Mouse (Mus musculus) T-helper 1 cell (primary cell): ENCODE results near the gene Fli1.

Source experiments
- in situ Hi-C: fragments of 300-600 bp; cut with MboI, MseI; formaldehyde crosslinking; loops from one replicate; pipeline ENCODE4 v1.15.1; 2025; ENCODE audit warnings: high pct_unique_total_duplicates

Gene Fli1

GRCm38 (mm10) chr9:32412836-32413580 lies 129.7 kb downstream of the Fli1 start:
- in situ Hi-C loops, result no loop called here

GRCm38 (mm10) chr9:32411507-32411906 lies 131.2 kb downstream of the Fli1 start:
- in situ Hi-C loops, result no loop called here

DNA sequence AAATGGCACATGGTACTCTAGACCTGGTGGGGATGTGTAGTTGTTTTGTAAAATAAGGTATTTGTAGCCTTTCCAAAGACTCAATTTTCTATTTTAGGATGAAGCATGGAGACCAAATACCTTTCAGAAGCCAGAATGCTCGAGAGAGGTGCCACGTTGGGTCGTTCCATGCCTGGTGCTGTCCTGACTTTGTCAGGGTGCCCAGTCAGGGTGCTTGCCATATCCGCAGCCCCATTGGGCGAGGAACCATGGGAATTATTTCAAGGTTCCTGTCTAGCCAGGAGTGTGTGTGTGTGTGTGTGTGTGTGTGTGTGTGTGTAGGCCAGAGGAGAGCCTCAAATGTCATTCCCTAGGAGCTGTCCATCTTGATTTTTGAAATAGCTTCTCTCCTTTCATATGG lies 132.0 kb downstream of the Fli1 start:
- in situ Hi-C loops, result no loop called here

DNA sequence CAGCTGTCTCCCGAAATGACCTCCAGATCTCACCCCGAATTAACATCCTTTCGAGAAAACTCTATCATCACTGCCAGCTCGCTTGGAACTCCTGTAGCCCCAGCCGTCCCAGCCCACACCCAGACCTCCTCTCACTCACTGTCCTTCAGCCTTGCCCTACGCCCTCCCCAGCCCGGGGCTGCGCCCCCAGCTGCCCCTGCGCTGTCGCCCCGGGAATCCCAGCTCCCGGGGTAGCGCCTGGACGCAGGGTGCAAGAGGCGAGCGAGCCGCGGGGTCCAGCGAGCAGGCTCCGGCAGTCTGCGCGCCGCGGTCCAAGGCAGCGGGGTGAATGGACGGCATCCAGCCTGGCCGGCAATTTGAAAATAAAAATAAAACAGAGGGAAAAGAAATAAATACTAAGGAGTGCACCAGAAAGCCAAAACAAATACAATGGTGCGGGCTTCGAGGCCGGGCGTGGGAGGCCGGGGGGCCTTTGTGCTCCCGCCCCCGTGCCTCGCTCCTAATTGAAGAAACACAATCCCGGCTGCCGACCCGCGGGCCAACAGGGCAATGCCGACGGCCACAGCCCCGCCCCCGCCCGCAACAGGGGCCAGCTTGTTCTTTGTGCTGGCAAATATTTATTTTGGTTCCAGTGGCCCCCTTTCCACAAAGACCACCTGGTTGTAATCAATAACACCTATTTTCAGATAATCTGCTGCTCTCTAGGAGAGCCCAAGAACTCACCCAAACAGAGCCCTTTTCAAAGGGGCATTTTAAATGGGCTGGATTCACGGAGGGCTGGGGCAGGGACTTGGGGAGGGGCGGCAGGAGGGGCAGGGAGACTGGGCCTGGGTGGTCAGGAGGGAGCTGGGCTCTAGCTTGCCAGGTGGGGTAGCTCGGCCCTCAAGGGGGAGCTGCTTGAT lies 133.3 kb downstream of the Fli1 start:
- in situ Hi-C loops, result loop anchor here (5.0 to 10.0 kb wide), 4 partner anchors 178 to 838 kb away; no protein-coding TSS in a partner anchor

- in situ Hi-C loops, result loop anchor here (5.0 to 10.0 kb wide), 4 partner anchors 179 to 839 kb away; no protein-coding TSS in a partner anchor
Observed at GRCm38 (mm10) chr9:32408730-32409059, 134.0 kb downstream of the Fli1 start.

DNA sequence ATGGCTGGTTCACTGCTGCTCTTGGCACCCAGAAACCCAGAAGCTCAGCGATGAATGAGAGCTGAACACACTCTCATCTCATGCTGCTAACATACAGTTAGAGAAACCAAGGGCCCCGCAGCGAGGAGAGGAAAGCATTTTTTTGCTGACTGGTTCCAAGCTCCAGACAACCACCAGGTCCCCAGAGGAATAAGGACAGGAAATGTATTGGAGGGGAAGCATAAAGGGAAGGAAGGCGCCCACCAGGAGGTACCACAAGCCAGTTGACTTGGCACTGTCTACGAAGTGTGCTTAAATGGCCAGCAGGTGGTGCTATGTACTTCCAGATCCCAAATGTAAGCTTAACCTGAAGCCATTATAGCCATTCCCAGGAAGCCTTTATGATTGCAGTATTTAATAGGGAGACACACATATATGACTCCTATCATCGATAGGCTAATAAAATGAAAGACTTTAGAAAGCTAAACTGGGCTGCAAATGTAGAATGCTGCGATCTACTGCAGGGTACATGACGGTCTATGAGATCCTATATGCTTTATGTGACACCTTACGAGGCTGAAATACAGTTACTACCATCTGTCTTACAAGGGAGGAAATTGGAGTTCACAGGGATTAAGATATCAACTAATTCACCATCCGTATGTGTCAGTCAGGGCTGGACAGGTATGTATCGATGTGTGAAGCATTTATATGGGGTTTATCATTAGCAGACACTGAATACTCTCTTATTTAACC lies 137.3 kb downstream of the Fli1 start:
- in situ Hi-C loops, result loop anchor here (5.0 to 10.0 kb wide), 4 partner anchors 182 to 842 kb away; no protein-coding TSS in a partner anchor

DNA sequence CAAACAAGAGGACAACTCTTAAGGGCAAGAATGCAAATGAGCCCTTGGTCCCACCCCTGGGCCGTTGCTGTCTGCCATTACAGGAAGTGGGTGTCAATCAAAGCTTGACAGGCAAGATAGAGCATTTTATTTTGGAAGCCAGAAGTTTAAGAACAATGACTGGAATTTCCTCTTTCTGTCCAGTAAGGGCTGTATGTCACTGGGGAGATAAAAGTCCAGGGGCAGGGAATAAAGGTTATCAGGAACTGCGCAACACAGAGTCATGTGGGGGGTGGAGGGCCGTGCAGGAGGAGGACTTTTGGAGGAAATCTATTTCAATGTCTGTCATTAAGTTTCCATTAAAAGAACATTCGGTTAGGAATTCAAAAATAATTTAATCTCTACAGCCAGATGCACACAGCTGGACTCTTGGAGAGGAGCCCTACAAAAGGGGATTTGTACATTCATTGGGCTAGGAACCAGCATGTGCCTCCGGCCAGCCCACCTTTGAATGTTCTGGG lies 141.9 kb downstream of the Fli1 start:
- in situ Hi-C loops, result loop anchor here (10.0 kb wide), 2 partner anchors 544 to 694 kb away; no protein-coding TSS in a partner anchor

GRCm38 (mm10) chr9:32400212-32400611 lies 142.4 kb downstream of the Fli1 start:
- in situ Hi-C loops, result loop anchor here (10.0 kb wide), 2 partner anchors 545 to 695 kb away; no protein-coding TSS in a partner anchor

DNA sequence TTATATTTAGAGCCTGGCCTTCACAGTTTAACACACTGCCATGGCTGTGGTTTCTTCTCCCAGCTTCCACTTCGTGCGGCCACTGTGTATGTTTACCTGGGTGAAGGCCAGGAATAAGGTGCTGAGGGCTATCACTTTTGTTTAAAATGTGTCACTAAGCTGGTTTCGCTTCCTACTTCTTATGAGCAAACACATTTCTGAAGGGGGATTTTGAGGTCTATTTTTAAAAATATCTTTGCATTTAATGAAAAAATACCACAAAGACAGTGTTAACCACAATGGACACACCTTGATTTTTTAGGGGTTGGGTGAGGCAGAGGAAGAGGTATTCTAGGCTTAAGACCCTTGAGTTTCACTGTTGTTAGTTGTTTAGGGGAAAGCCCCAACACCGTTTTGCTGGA lies 147.9 kb downstream of the Fli1 start:
- in situ Hi-C loops, result loop anchor here (5.0 kb wide), 1 partner anchor 168 kb away; no protein-coding TSS in a partner anchor

GRCm38 (mm10) chr9:32392716-32393115 lies 149.9 kb downstream of the Fli1 start:
- in situ Hi-C loops, result no loop called here

- in situ Hi-C loops, result no loop called here
Observed at GRCm38 (mm10) chr9:32391701-32392100, 151.0 kb downstream of the Fli1 start.

- in situ Hi-C loops, result no loop called here
Observed at GRCm38 (mm10) chr9:32391092-32391491, 151.6 kb downstream of the Fli1 start.

GRCm38 (mm10) chr9:32388120-32388519 lies 154.5 kb downstream of the Fli1 start:
- in situ Hi-C loops, result no loop called here

- in situ Hi-C loops, result no loop called here
Observed at GRCm38 (mm10) chr9:32384906-32385305, 157.8 kb downstream of the Fli1 start.

GRCm38 (mm10) chr9:32376863-32377590 lies 165.6 kb downstream of the Fli1 start:
- in situ Hi-C loops, result no loop called here

DNA sequence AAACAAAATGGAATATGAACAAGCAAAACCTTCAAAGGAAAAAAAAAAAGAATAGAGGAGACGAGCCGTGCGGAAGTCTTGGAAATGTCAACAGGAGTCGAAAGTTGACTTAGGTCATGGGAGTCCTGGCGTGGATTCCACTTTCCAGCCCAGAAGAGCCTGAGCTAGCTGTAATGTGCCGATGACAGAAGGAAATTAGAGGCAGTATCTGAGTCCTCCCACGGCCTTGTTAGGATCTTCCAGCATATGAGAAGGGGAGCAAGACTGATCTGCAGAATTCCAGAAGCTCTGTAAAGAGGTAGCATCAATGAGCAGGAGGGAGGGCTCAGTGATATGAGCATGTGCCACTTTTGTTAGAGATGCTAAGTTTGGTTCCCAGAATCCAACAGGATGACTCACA lies 166.6 kb downstream of the Fli1 start:
- in situ Hi-C loops, result no loop called here

DNA sequence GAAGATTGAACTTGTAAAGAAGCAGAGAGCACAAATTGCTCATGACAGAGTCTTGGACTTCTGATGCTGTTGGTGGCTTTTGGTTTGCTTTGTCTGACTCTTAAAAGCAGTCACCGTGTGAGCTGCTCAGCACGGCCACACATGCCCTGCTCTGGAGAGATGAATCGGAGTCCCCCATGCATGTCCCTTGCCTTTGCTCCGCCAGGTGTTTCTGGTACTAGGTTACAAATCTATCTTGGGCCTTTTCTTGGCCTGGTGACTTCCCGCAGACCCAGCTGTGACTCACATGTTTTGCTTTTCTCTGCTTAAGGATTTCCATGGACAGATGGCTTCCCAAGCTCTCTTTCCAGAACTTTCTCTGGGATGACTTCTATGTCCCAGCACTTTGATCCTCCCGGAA lies 169.0 kb downstream of the Fli1 start:
- in situ Hi-C loops, result no loop called here
